Mouse (Mus musculus) neural tube, embryonic 13.5 days (tissue): ENCODE results near the gene Bcl6b. TPM values are rescaled to one million over a fixed set of nuclear protein-coding genes. Genes with fewer than 3 reads are reported as not detected.
A peak's percentile ranks its signal among the peaks of the same experiment; 100 is the strongest.

Source experiments
- ATAC-seq: fragments of 200-750 bp; cut with Nextera tagmentation; 2 replicates; pipeline ENCODE4 v1.8.0; 2017; ENCODE audit warnings: low read depth, mild to moderate bottlenecking, moderate TSS enrichment, moderate library complexity
- H3K27ac ChIP-seq: fragments of 300-500 bp; sonication (generic); replicated peaks from 2 replicates; pipeline ENCODE4 v1.5.1; 2015; ENCODE audit warnings: moderate library complexity, mild to moderate bottlenecking, inconsistent platforms
- H3K27me3 ChIP-seq: fragments of 300-500 bp; sonication (generic); 2 replicates; pipeline ENCODE4 v1.6.1; 2015; ENCODE audit warnings: mild to moderate bottlenecking, inconsistent platforms
- H3K36me3 ChIP-seq: fragments of 300-500 bp; sonication (generic); 2 replicates; pipeline ENCODE4 v1.6.1; 2015; ENCODE audit warnings: mild to moderate bottlenecking, inconsistent platforms
- H3K4me1 ChIP-seq: fragments of 300-500 bp; sonication (generic); replicated peaks from 2 replicates; pipeline ENCODE4 v1.6.1; 2015; ENCODE audit warnings: inconsistent platforms
- H3K4me2 ChIP-seq: fragments of 300-500 bp; sonication (generic); 2 replicates; pipeline ENCODE4 v1.6.1; 2015; ENCODE audit warnings: inconsistent platforms, mild to moderate bottlenecking, moderate library complexity
- H3K4me3 ChIP-seq: fragments of 300-500 bp; sonication (generic); 2 replicates; pipeline ENCODE4 v1.5.1; 2015; ENCODE audit warnings: mild to moderate bottlenecking, inconsistent platforms
- H3K9ac ChIP-seq: fragments of 300-500 bp; sonication (generic); 2 replicates; pipeline ENCODE4 v1.6.1; 2015; ENCODE audit warnings: moderate library complexity, mild to moderate bottlenecking, inconsistent platforms
- H3K9me3 ChIP-seq: fragments of 300-500 bp; sonication (generic); 2 replicates; pipeline ENCODE4 v1.6.1; 2016; ENCODE audit warnings: inconsistent platforms
- WGBS: fragments of 180-500 bp; shearing (Covaris S2); methylation state at CpG from one replicate; pipeline ENCODE4 v1.1.7; 2015; 5-methylcytosine and 5-hydroxymethylcytosine counted together
- polyA plus RNA-seq: library from polyadenylated mRNA; unstranded; fragments of >200 nt; fragmentation: Nextera tagmentation; extraction: Ambion mirVana; gene quantifications from 2 replicates; pipeline ENCODE4 v1.2.1, GENCODE M21; 2015

Bcl6b gene
- polyA plus RNA-seq, 1 experiment from 2014 or later, result 6.1 TPM

GRCm38 (mm10) chr11:70218741-70219470 lies 10.7 kb downstream of the Bcl6b start:
- Histone ChIP-seq H3K36me3 (peaks cover 22% of the 10 kb centered on the region), H3K4me2 (peak overlapping the region; percentile 88), H3K4me1 (peaks cover 56% of the 10 kb centered on the region), H3K27me3 (peaks cover 51% of the 10 kb centered on the region), H3K4me3 (peak overlapping the region; percentile 53), H3K27ac (no peak overlapping the region), H3K9me3 (no peaks in the 10 kb centered on the region), H3K9ac (peak overlapping the region; percentile 26)
- no peak for ATAC-seq
- WGBS, result 90% methylated on average over 15 of the region's 15 CpGs

- peaks cover 59% of the 10 kb centered on the region for H3K4me1 ChIP-seq
- H3K9ac ChIP-seq, result no peak overlapping the region
- peaks cover 22% of the 10 kb centered on the region for H3K36me3 ChIP-seq
- no peak for ATAC-seq
- 89% methylated on average over 4 of the region's 4 CpGs for WGBS
- no peak overlapping the region; the same call in 1 of the 2 replicates for H3K4me2 ChIP-seq
- no peaks in the 10 kb centered on the region for H3K9me3 ChIP-seq
- no peak overlapping the region for H3K27ac ChIP-seq
- peaks cover 54% of the 10 kb centered on the region for H3K27me3 ChIP-seq
- no peak overlapping the region for H3K4me3 ChIP-seq
Measured at GRCm38 (mm10) chr11:70218039-70218438, 11.6 kb downstream of the Bcl6b start.

GRCm38 (mm10) chr11:70216103-70216502 lies 13.5 kb downstream of the Bcl6b start:
- no peak overlapping the region for H3K4me3 ChIP-seq
- no peaks in the 10 kb centered on the region for H3K9me3 ChIP-seq
- peaks cover 46% of the 10 kb centered on the region for H3K4me1 ChIP-seq
- H3K27ac ChIP-seq, result no peak overlapping the region
- WGBS, result 54% methylated on average over 3 of the region's 3 CpGs
- peaks cover 22% of the 10 kb centered on the region for H3K36me3 ChIP-seq
- peaks cover 69% of the 10 kb centered on the region for H3K27me3 ChIP-seq
- no peak overlapping the region for H3K4me2 ChIP-seq
- no peak for ATAC-seq
- H3K9ac ChIP-seq, result no peak overlapping the region

GRCm38 (mm10) chr11:70215301-70215700 lies 14.3 kb downstream of the Bcl6b start:
- Histone ChIP-seq H3K9ac (peak overlapping the region; percentile 9; the same call in 1 of the 2 replicates), H3K27ac (no peak overlapping the region), H3K36me3 (peaks cover 22% of the 10 kb centered on the region), H3K27me3 (peaks cover 74% of the 10 kb centered on the region), H3K4me2 (no peak overlapping the region), H3K4me1 (peaks cover 46% of the 10 kb centered on the region), H3K4me3 (0 out of 2 replicates have a peak overlapping the region, but pooled peaks have one; percentile 32), H3K9me3 (no peaks in the 10 kb centered on the region)
- ATAC-seq, result no peak
- WGBS, result 13% methylated on average over 22 of the region's 22 CpGs

- Histone ChIP-seq H3K4me3 (peak overlapping the region; percentile 32), H3K4me1 (peaks cover 42% of the 10 kb centered on the region), H3K27me3 (peaks cover 74% of the 10 kb centered on the region), H3K36me3 (peaks cover 22% of the 10 kb centered on the region), H3K9ac (peak overlapping the region; percentile 55), H3K27ac (no peak overlapping the region), H3K4me2 (peak overlapping the region; percentile 61), H3K9me3 (no peaks in the 10 kb centered on the region)
- WGBS, result 5% methylated on average over 18 of the region's 18 CpGs
- ATAC-seq, result no peak
Measured at GRCm38 (mm10) chr11:70214856-70215209, 14.8 kb downstream of the Bcl6b start.

GRCm38 (mm10) chr11:70214191-70214855 lies 15.3 kb downstream of the Bcl6b start:
- Histone ChIP-seq H3K9ac (peak overlapping the region; percentile 55), H3K36me3 (peaks cover 22% of the 10 kb centered on the region), H3K9me3 (no peaks in the 10 kb centered on the region), H3K27me3 (peaks cover 74% of the 10 kb centered on the region), H3K4me1 (peaks cover 36% of the 10 kb centered on the region), H3K27ac (no peak overlapping the region), H3K4me3 (peak overlapping the region; percentile 32), H3K4me2 (peak overlapping the region; percentile 61)
- peak; percentile 62 for ATAC-seq
- WGBS, result under 1% methylated on average over 46 of the region's 46 CpGs

GRCm38 (mm10) chr11:70213736-70214135 lies 15.9 kb downstream of the Bcl6b start:
- Histone ChIP-seq H3K9me3 (no peaks in the 10 kb centered on the region), H3K27ac (no peak overlapping the region), H3K27me3 (peaks cover 74% of the 10 kb centered on the region), H3K9ac (peak overlapping the region; percentile 55), H3K4me2 (peak overlapping the region; percentile 61), H3K36me3 (peaks cover 22% of the 10 kb centered on the region), H3K4me3 (peak overlapping the region; percentile 32), H3K4me1 (peaks cover 31% of the 10 kb centered on the region)
- ATAC-seq, result peak; percentile 17
- WGBS, result 5% methylated on average over 26 of the region's 26 CpGs

- peaks cover 69% of the 10 kb centered on the region for H3K27me3 ChIP-seq
- H3K4me2 ChIP-seq, result no peak overlapping the region
Measured at GRCm38 (mm10) chr11:70212896-70213295, 16.7 kb downstream of the Bcl6b start.

GRCm38 (mm10) chr11:70212423-70212822 lies 17.2 kb downstream of the Bcl6b start, which contains the start of gene Slc16a11:
Gene Slc16a11, plus strand, starts transcription at chr11:70212752.
- H3K4me2 ChIP-seq, result peak within 1 kb of the TSS; percentile 61
- peaks cover 11% of the 10 kb centered on the region for H3K36me3 ChIP-seq
- peak within 1 kb of the TSS; percentile 32 for H3K4me3 ChIP-seq
- H3K27ac ChIP-seq, result no peak within 1 kb of the TSS
- no peaks in the 10 kb centered on the region for H3K9me3 ChIP-seq
- 63% methylated on average over 6 of the region's 6 CpGs for WGBS
- H3K27me3 ChIP-seq, result peaks cover 65% of the 10 kb centered on the region
- peak within 1 kb of the TSS; percentile 55 for H3K9ac ChIP-seq
- no peak for ATAC-seq
- peaks cover 21% of the 10 kb centered on the region for H3K4me1 ChIP-seq

More at GRCm38 (mm10) chr11:70212896-70213295, 16.7 kb downstream of the Bcl6b start:
- no peak overlapping the region for H3K9ac ChIP-seq
- H3K4me3 ChIP-seq, result no peak overlapping the region
- ATAC-seq, result no peak
- H3K36me3 ChIP-seq, result peaks cover 16% of the 10 kb centered on the region
- no peaks in the 10 kb centered on the region for H3K9me3 ChIP-seq
- peaks cover 22% of the 10 kb centered on the region for H3K4me1 ChIP-seq
- 13% methylated on average over 9 of the region's 9 CpGs for WGBS
- H3K27ac ChIP-seq, result no peak overlapping the region

GRCm38 (mm10) chr11:70211972-70212371 lies 17.6 kb downstream of the Bcl6b start:
- Histone ChIP-seq H3K36me3 (peaks cover 6% of the 10 kb centered on the region), H3K27ac (no peak overlapping the region), H3K27me3 (peaks cover 60% of the 10 kb centered on the region), H3K4me3 (no peak overlapping the region), H3K4me2 (no peak overlapping the region), H3K9ac (no peak overlapping the region), H3K4me1 (peaks cover 21% of the 10 kb centered on the region), H3K9me3 (no peaks in the 10 kb centered on the region)
- no peak for ATAC-seq
- 81% methylated on average over 6 of the region's 6 CpGs for WGBS

GRCm38 (mm10) chr11:70210681-70211080 lies 18.9 kb downstream of the Bcl6b start:
- Histone ChIP-seq H3K9me3 (no peaks in the 10 kb centered on the region), H3K36me3 (no peaks in the 10 kb centered on the region), H3K4me1 (peaks cover 21% of the 10 kb centered on the region), H3K4me2 (no peak overlapping the region), H3K9ac (no peak overlapping the region), H3K27me3 (peaks cover 47% of the 10 kb centered on the region), H3K27ac (no peak overlapping the region), H3K4me3 (no peak overlapping the region)
- no peak for ATAC-seq
- WGBS, result 83% methylated on average over 2 of the region's 2 CpGs

GRCm38 (mm10) chr11:70208778-70209388 lies 20.7 kb downstream of the Bcl6b start:
- 79% methylated on average over 5 of the region's 5 CpGs for WGBS
- Histone ChIP-seq H3K36me3 (no peaks in the 10 kb centered on the region), H3K27me3 (peaks cover 29% of the 10 kb centered on the region), H3K4me3 (no peak overlapping the region), H3K27ac (no peak overlapping the region), H3K9me3 (no peaks in the 10 kb centered on the region), H3K4me1 (peaks cover 4% of the 10 kb centered on the region), H3K9ac (no peak overlapping the region), H3K4me2 (no peak overlapping the region)
- no peak for ATAC-seq
